28 mouse cellular contexts compared by ENCODE assay signal in genomic region chr11:84361551-84361950, GRCm38 (mm10).
DNase-seq lines count a peak whose midpoint lies in the region; ATAC-seq and TF ChIP-seq lines count a peak whose summit lies in the region.
"Had no signal": no experiment of that assay in that cellular context is flagged by ENCODE, and none has a peak within 500 bp of the region (broad histone marks: within the 10 kb centered on the region; RNA-seq: fewer than 3 reads in every experiment).

No protein-coding gene starts in this region.

- no peaks in the 10 kb centered on the region for H3K9me3 ChIP-seq in hindbrain, embryonic 15.5 days
- no peaks in the 10 kb centered on the region for H3K9me3 ChIP-seq in hindbrain, embryonic 10.5 days
- no peaks in the 10 kb centered on the region for H3K9me3 ChIP-seq in midbrain, embryonic 13.5 days
- H3K9me3 ChIP-seq in midbrain, postnatal 0 days (ENCODE audit: low read length) = no peaks in the 10 kb centered on the region
- H3K9me3 ChIP-seq in kidney, postnatal 0 days (replicated peaks; ENCODE audit: low read length) = no peaks in the 10 kb centered on the region
- H3K9me3 ChIP-seq: embryonic facial prominence, embryonic 13.5 days; forebrain, embryonic 12.5 days; heart, embryonic 15.5 days; limb, embryonic 12.5 days had no signal

- TF ChIP-seq CTCF in midbrain, postnatal 0 days (IDR thresholded peaks at IDR 0.05) = no peak
- TF ChIP-seq CTCF in kidney, postnatal 0 days (IDR thresholded peaks at IDR 0.05; ENCODE audit: low read depth) = no peak

- no peak overlapping the region for H3K4me3 ChIP-seq in hindbrain, embryonic 15.5 days
- H3K4me3 ChIP-seq in hindbrain, embryonic 10.5 days = no peak overlapping the region
- no peak overlapping the region for H3K4me3 ChIP-seq in midbrain, embryonic 13.5 days (replicated peaks)
- no peak overlapping the region for H3K4me3 ChIP-seq in midbrain, postnatal 0 days (ENCODE audit: low read depth, low read length)
- no peak overlapping the region for H3K4me3 ChIP-seq in kidney, postnatal 0 days (replicated peaks; ENCODE audit: low read depth, low read length)
- H3K4me3 ChIP-seq: embryonic facial prominence, embryonic 13.5 days; erythroblast, embryonic 14.5 days; forebrain, embryonic 12.5 days; heart, adult 2 months; heart, embryonic 15.5 days; layer of hippocampus, adult 2 months; limb, embryonic 12.5 days had no signal

- H3K4me1 ChIP-seq in hindbrain, embryonic 15.5 days (replicated peaks) = peaks cover 18% of the 10 kb centered on the region
- peaks cover 16% of the 10 kb centered on the region for H3K4me1 ChIP-seq in hindbrain, embryonic 10.5 days (replicated peaks)
- H3K4me1 ChIP-seq in midbrain, embryonic 13.5 days (replicated peaks) = peaks cover 33% of the 10 kb centered on the region
- H3K4me1 ChIP-seq in midbrain, postnatal 0 days (ENCODE audit: insufficient read depth, low read length) = no peaks in the 10 kb centered on the region
- H3K4me1 ChIP-seq in kidney, postnatal 0 days (replicated peaks; ENCODE audit: insufficient read depth, low read length) = no peaks in the 10 kb centered on the region

- ATAC-seq in hindbrain, embryonic 15.5 days (ENCODE audit: low FRiP score, low read depth) = no peak
- ATAC-seq in midbrain, embryonic 13.5 days = no peak
- no peak for ATAC-seq in midbrain, postnatal 0 days (ENCODE audit: low FRiP score)
- ATAC-seq in kidney, postnatal 0 days (replicated peaks; ENCODE audit: low FRiP score, low read depth) = no peak
- ATAC-seq: CD4-positive, CD25-positive, alpha-beta regulatory T cell, adult 4 months had no signal

- 69% methylated on average over 5 of the region's 5 CpGs for WGBS in hindbrain, embryonic 15.5 days
- WGBS in hindbrain, embryonic 10.5 days = 92% methylated on average over 5 of the region's 5 CpGs
- WGBS in midbrain, embryonic 13.5 days = 82% methylated on average over 5 of the region's 5 CpGs
- WGBS in midbrain, postnatal 0 days = 80% methylated on average over 5 of the region's 5 CpGs
- 46% methylated on average over 5 of the region's 5 CpGs for WGBS in kidney, postnatal 0 days
- WGBS in large intestine, adult 2 months = 35% methylated on average over 5 of the region's 5 CpGs

- H3K36me3 ChIP-seq in hindbrain, embryonic 15.5 days = peaks cover 12% of the 10 kb centered on the region
- H3K36me3 ChIP-seq in hindbrain, embryonic 10.5 days = peaks cover 25% of the 10 kb centered on the region
- peaks cover 12% of the 10 kb centered on the region for H3K36me3 ChIP-seq in midbrain, embryonic 13.5 days
- peaks cover 4% of the 10 kb centered on the region; the same call in 1 of the 2 replicates for H3K36me3 ChIP-seq in midbrain, postnatal 0 days (ENCODE audit: insufficient read depth, low read length)
- H3K36me3 ChIP-seq in kidney, postnatal 0 days (ENCODE audit: insufficient read depth, low read length) = peaks cover 3% of the 10 kb centered on the region; the same call in 1 of the 2 replicates
- H3K36me3 ChIP-seq: heart, embryonic 15.5 days had no signal

- no peak for DNase-seq in hindbrain, embryonic 10.5 days (ENCODE audit: low spot score)
- no peak for DNase-seq in midbrain, postnatal 0 days (ENCODE audit: low spot score)
- DNase-seq in kidney, postnatal 0 days (ENCODE audit: low spot score) = peak; percentile 35
- DNase-seq in large intestine, adult 2 months (ENCODE audit: low read depth, low spot score) = peak; percentile 57
- DNase-seq in thymus, postnatal 36 days = no peak
- DNase-seq in layer of hippocampus, postnatal 36 days = no peak
- DNase-seq: adrenal gland, postnatal 14 days; cerebellum, adult 2 months; cerebellum, postnatal 36 days; embryo, embryonic 11 days; gastrocnemius, postnatal 36 days; heart, adult 2 months; heart, postnatal 36 days; lung, adult 18-20 months; lung, postnatal 10 days; right cerebral cortex, adult 18-20 months; thymus, adult 18-20 months; thymus, postnatal 4 days had no signal

- no peak overlapping the region for H3K9ac ChIP-seq in hindbrain, embryonic 15.5 days
- H3K9ac ChIP-seq in midbrain, embryonic 13.5 days (replicated peaks) = no peak overlapping the region
- no peak overlapping the region for H3K9ac ChIP-seq in midbrain, postnatal 0 days (replicated peaks; ENCODE audit: low read length, poor library complexity, severe bottlenecking)
- H3K9ac ChIP-seq in kidney, postnatal 0 days (ENCODE audit: low read depth, low read length) = no peak overlapping the region
- H3K9ac ChIP-seq: embryonic facial prominence, embryonic 13.5 days; forebrain, embryonic 12.5 days; heart, embryonic 15.5 days; limb, embryonic 12.5 days had no signal

- H3K4me2 ChIP-seq in hindbrain, embryonic 15.5 days = no peak overlapping the region
- H3K4me2 ChIP-seq in midbrain, embryonic 13.5 days (replicated peaks) = no peak overlapping the region
- no peak overlapping the region for H3K4me2 ChIP-seq in midbrain, postnatal 0 days (ENCODE audit: low read depth, low read length, poor library complexity, severe bottlenecking)
- H3K4me2 ChIP-seq in kidney, postnatal 0 days (ENCODE audit: low read length) = no peak overlapping the region
- H3K4me2 ChIP-seq: embryonic facial prominence, embryonic 13.5 days; forebrain, embryonic 12.5 days; heart, embryonic 15.5 days; limb, embryonic 12.5 days; liver, embryonic 11.5 days had no signal

- H3K27me3 ChIP-seq in hindbrain, embryonic 15.5 days = no peaks in the 10 kb centered on the region
- no peaks in the 10 kb centered on the region for H3K27me3 ChIP-seq in hindbrain, embryonic 10.5 days (ENCODE audit: insufficient read depth, poor library complexity, severe bottlenecking)
- H3K27me3 ChIP-seq in midbrain, embryonic 13.5 days = no peaks in the 10 kb centered on the region
- no peaks in the 10 kb centered on the region for H3K27me3 ChIP-seq in midbrain, postnatal 0 days (ENCODE audit: insufficient read depth, low read length)
- no peaks in the 10 kb centered on the region for H3K27me3 ChIP-seq in kidney, postnatal 0 days (ENCODE audit: insufficient read depth, low read length)
- H3K27me3 ChIP-seq: embryonic facial prominence, embryonic 13.5 days; forebrain, embryonic 12.5 days; heart, embryonic 15.5 days; limb, embryonic 12.5 days had no signal

- H3K27ac ChIP-seq in hindbrain, embryonic 15.5 days (replicated peaks) = 0 out of 2 replicates have a peak overlapping the region, but pooled peaks have one; percentile 66
- no peak overlapping the region for H3K27ac ChIP-seq in hindbrain, embryonic 10.5 days
- peak overlapping the region; percentile 70 for H3K27ac ChIP-seq in midbrain, embryonic 13.5 days
- H3K27ac ChIP-seq in midbrain, postnatal 0 days (ENCODE audit: low read depth, low read length) = no peak overlapping the region
- H3K27ac ChIP-seq in kidney, postnatal 0 days = no peak overlapping the region
- H3K27ac ChIP-seq: embryonic facial prominence, embryonic 13.5 days; heart, adult 2 months; heart, embryonic 15.5 days; layer of hippocampus, adult 2 months had no signal

Comparison
In these comparisons a context has a peak if more than half of its experiments do, and no peak if none do; other contexts are left out.
1. H3K27ac ChIP-seq: peak in hindbrain, embryonic 15.5 days (single experiment) and midbrain, embryonic 13.5 days (single experiment); none in hindbrain, embryonic 10.5 days (single experiment), midbrain, postnatal 0 days (single experiment) and kidney, postnatal 0 days (single experiment).
2. DNase-seq: peak in kidney, postnatal 0 days (single experiment) and large intestine, adult 2 months (single experiment); none in hindbrain, embryonic 10.5 days (single experiment), midbrain, postnatal 0 days (single experiment), thymus, postnatal 36 days (0 of 2) and layer of hippocampus, postnatal 36 days (0 of 2).